Mouse (Mus musculus) gastrocnemius, adult 18-20 months (tissue): ENCODE measurements around the gene Dhtkd1. TPM values are rescaled to one million over a fixed set of nuclear protein-coding genes. Genes with fewer than 3 reads are reported as not detected.
A peak's percentile ranks its signal among the peaks of the same experiment; 100 is the strongest.

Experiments used
- DNase-seq: peaks from one replicate; pipeline ENCODE4 v3.0.0; 2021; ENCODE audit warnings: low spot score
- total RNA-seq, 2 experiments: library from RNA; stranded (reverse); gene quantifications; 2 replicates each; pipeline ENCODE4 v1.2.3; 2021

Dhtkd1 gene
- total RNA-seq, 2 experiments from 2014 or later: 1.7 to 2.6 TPM

GRCm38 (mm10) chr2:5931938-5932337, 10.7 kb downstream of the Dhtkd1 start:
- no peak for DNase-seq

GRCm38 (mm10) chr2:5930291-5931054, 12.1 kb downstream of the Dhtkd1 start:
- no peak for DNase-seq

- no peak for DNase-seq
Observed at GRCm38 (mm10) chr2:5929793-5930192, 12.8 kb downstream of the Dhtkd1 start.

GRCm38 (mm10) chr2:5927481-5927880, 15.1 kb downstream of the Dhtkd1 start:
- no peak for DNase-seq

GRCm38 (mm10) chr2:5923786-5924185, 18.8 kb downstream of the Dhtkd1 start:
- no peak for DNase-seq

- no peak for DNase-seq
Observed at GRCm38 (mm10) chr2:5922823-5923222, 19.8 kb downstream of the Dhtkd1 start.

- no peak for DNase-seq
Observed at GRCm38 (mm10) chr2:5911282-5911965, 31.2 kb downstream of the Dhtkd1 start.

- DNase-seq: no peak
Observed at GRCm38 (mm10) chr2:5906625-5907024, 36.0 kb downstream of the Dhtkd1 start.

- DNase-seq: no peak
Observed at GRCm38 (mm10) chr2:5906092-5906491, 36.5 kb downstream of the Dhtkd1 start.

GRCm38 (mm10) chr2:5900145-5900544, 42.4 kb downstream of the Dhtkd1 start:
- DNase-seq: no peak

GRCm38 (mm10) chr2:5894843-5895570, 47.6 kb downstream of the Dhtkd1 start, which contains the start of gene Sec61a2:
TSS of gene Sec61a2 (minus strand) at chr2:5895432.
- peak; percentile 99 for DNase-seq

GRCm38 (mm10) chr2:5894296-5894695, 48.3 kb downstream of the Dhtkd1 start:
- no peak for DNase-seq

GRCm38 (mm10) chr2:5889412-5889811, 53.2 kb downstream of the Dhtkd1 start:
- no peak for DNase-seq

GRCm38 (mm10) chr2:5888865-5889264, 53.7 kb downstream of the Dhtkd1 start:
- DNase-seq: no peak

- no peak for DNase-seq
Observed at GRCm38 (mm10) chr2:5877446-5877845, 65.1 kb downstream of the Dhtkd1 start.

GRCm38 (mm10) chr2:5869746-5870145, 72.8 kb downstream of the Dhtkd1 start:
- DNase-seq: no peak

GRCm38 (mm10) chr2:5867681-5868080, 74.9 kb downstream of the Dhtkd1 start:
- no peak for DNase-seq

- no peak for DNase-seq
Observed at GRCm38 (mm10) chr2:5862834-5863233, 79.8 kb downstream of the Dhtkd1 start, which contains the start of gene Gm13199. TSS of gene Gm13199 (minus strand) at chr2:5862934.

GRCm38 (mm10) chr2:5851866-5852265, 90.7 kb downstream of the Dhtkd1 start:
- DNase-seq: no peak

GRCm38 (mm10) chr2:5851116-5851515, 91.5 kb downstream of the Dhtkd1 start:
- DNase-seq: no peak
